Mouse (Mus musculus) liver, embryonic 15.5 days (tissue): Measurements from ENCODE around the gene Prkce. TPM values are rescaled to one million over a fixed set of nuclear protein-coding genes. Genes with fewer than 3 reads are reported as not detected.

Experiments
- ATAC-seq: fragments of 200-750 bp; cut with Nextera tagmentation; 2 replicates; pipeline ENCODE4 v1.8.0; 2017; ENCODE audit warnings: moderate number of reproducible peaks, mild to moderate bottlenecking, moderate library complexity; ENCODE audit not compliant: insufficient read depth
- H3K27ac ChIP-seq: fragments of 300-500 bp; sonication (generic); replicated peaks from 2 replicates; pipeline ENCODE4 v1.5.1; 2015; ENCODE audit warnings: mild to moderate bottlenecking, inconsistent platforms
- H3K27me3 ChIP-seq: fragments of 300-500 bp; sonication (generic); 2 replicates; pipeline ENCODE4 v1.6.1; 2015; ENCODE audit warnings: mild to moderate bottlenecking, inconsistent platforms
- H3K36me3 ChIP-seq: fragments of 300-500 bp; sonication (generic); replicated peaks from 2 replicates; pipeline ENCODE4 v1.6.1; 2015; ENCODE audit warnings: moderate library complexity, mild to moderate bottlenecking, inconsistent platforms
- H3K4me1 ChIP-seq: fragments of 300-500 bp; sonication (generic); replicated peaks from 2 replicates; pipeline ENCODE4 v1.6.1; 2015; ENCODE audit warnings: inconsistent platforms
- H3K4me2 ChIP-seq: fragments of 300-500 bp; sonication (generic); 2 replicates; pipeline ENCODE4 v1.6.1; 2015; ENCODE audit warnings: moderate library complexity, mild to moderate bottlenecking, inconsistent platforms
- H3K4me3 ChIP-seq: fragments of 300-500 bp; sonication (generic); replicated peaks from 2 replicates; pipeline ENCODE4 v1.5.1; 2015; ENCODE audit warnings: mild to moderate bottlenecking, inconsistent platforms
- H3K9ac ChIP-seq: fragments of 300-500 bp; sonication (generic); 2 replicates; pipeline ENCODE4 v1.6.1; 2015; ENCODE audit warnings: moderate library complexity, mild to moderate bottlenecking, inconsistent platforms
- H3K9me3 ChIP-seq: fragments of 300-500 bp; sonication (generic); replicated peaks from 2 replicates; pipeline ENCODE4 v1.6.1; 2016; ENCODE audit warnings: inconsistent platforms
- WGBS: fragments of 180-500 bp; shearing (Covaris S2); methylation state at CpG from one replicate; pipeline ENCODE4 v1.1.7; 2015; ENCODE audit warnings: mixed read lengths; ENCODE audit not compliant: insufficient replicate concordance; 5-methylcytosine and 5-hydroxymethylcytosine counted together
- polyA plus RNA-seq: library from polyadenylated mRNA; unstranded; fragments of >200 nt; fragmentation: Nextera tagmentation; extraction: Ambion mirVana; gene quantifications from 2 replicates; pipeline ENCODE4 v1.2.1, GENCODE M21; 2015

Gene Prkce
- polyA plus RNA-seq, 1 experiment from 2014 or later: 0.79 TPM

DNA sequence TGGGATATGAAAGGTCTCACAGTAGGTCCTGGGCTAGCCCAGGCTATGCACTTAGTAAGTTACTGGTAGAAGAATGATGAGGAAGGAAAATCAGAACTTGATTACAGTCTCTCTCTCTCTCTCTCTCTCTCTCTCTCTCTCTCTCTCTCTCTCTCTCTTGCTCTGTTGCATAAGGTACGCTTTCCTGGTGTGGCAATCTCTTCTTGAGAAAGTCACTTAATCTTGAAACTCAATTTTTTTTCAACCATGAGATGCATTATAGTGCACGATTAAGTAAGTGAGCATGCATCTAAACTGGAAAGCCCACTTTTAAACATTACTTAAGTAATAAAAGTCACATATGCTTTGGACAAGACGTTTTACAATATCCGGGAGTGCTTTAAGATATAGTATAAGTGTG, 285.3 kb downstream of the Prkce start:
- H3K9ac ChIP-seq: no peak overlapping the region
- no peak overlapping the region for H3K4me2 ChIP-seq
- no peak overlapping the region for H3K27ac ChIP-seq
- no peaks in the 10 kb centered on the region for H3K36me3 ChIP-seq
- no peaks in the 10 kb centered on the region for H3K27me3 ChIP-seq
- H3K4me3 ChIP-seq: no peak overlapping the region
- 62% methylated on average over 4 of the region's 4 CpGs for WGBS
- no peaks in the 10 kb centered on the region for H3K4me1 ChIP-seq
- no peak for ATAC-seq
- H3K9me3 ChIP-seq: no peaks in the 10 kb centered on the region

DNA sequence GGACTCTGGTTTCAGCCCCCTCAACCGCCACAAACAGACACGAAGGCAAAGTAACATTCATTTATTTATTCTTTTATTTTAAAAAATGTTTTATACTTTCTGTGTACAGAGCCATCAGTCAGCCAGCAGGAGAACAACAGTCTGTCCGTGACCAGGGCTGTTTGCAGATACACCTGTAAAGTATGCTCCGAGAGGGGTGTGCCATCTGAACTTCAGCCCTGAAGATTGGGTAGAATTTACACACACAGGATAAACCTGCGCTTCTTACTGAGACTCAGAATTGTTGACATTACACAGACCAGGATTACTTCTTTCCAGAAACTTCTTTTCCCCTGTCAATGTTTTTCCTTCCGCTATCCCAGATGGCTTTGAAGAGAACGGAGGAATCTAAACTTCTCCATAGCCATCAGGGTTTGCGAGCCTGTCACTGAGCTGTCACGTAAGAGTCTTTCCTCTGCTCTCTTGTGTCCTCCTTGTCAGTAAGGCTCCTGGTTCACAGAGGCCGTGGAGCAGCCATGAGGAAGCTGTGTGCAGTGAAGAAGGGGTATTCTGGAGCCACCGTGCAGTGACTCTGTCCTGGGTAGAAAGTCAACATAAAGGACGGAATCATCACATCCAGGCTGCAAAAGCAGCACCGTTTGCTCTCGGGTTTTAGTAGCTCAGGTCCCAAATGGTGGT, 286.2 kb downstream of the Prkce start:
- no peak overlapping the region for H3K27ac ChIP-seq
- H3K4me1 ChIP-seq: no peaks in the 10 kb centered on the region
- WGBS: 70% methylated on average over 14 of the region's 14 CpGs
- H3K9ac ChIP-seq: no peak overlapping the region
- no peaks in the 10 kb centered on the region for H3K9me3 ChIP-seq
- no peaks in the 10 kb centered on the region for H3K36me3 ChIP-seq
- H3K4me3 ChIP-seq: no peak overlapping the region
- no peaks in the 10 kb centered on the region for H3K27me3 ChIP-seq
- ATAC-seq: no peak
- no peak overlapping the region for H3K4me2 ChIP-seq

DNA sequence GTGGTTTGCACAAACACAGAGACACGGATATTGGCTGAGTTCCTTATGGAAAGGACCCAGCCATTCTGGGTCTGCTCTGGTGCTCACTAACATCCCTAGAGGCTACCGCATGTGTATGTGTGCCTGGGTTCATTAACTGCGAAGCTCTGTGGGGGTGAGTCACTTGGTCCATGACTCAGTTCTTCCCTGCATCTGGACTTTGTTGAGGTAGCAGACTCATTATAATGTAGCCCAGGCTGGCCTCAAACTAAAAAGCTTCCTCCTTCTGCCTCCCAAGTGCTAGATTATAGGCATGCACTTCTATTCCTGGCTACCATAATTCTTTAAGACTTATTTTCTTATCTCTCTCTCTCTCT, 286.7 kb downstream of the Prkce start:
- Histone ChIP-seq H3K9ac (no peak overlapping the region), H3K36me3 (no peaks in the 10 kb centered on the region), H3K27ac (no peak overlapping the region), H3K4me1 (no peaks in the 10 kb centered on the region), H3K4me3 (no peak overlapping the region), H3K4me2 (no peak overlapping the region), H3K27me3 (no peaks in the 10 kb centered on the region), H3K9me3 (no peaks in the 10 kb centered on the region)
- 64% methylated on average over 3 of the region's 3 CpGs for WGBS
- ATAC-seq: no peak

- H3K4me2 ChIP-seq: no peak overlapping the region
- 63% methylated on average over 6 of the region's 6 CpGs for WGBS
- ATAC-seq: no peak
These were observed 288.9 kb downstream of the Prkce start for GRCm38 (mm10) chr17:86456512-86456911.

DNA sequence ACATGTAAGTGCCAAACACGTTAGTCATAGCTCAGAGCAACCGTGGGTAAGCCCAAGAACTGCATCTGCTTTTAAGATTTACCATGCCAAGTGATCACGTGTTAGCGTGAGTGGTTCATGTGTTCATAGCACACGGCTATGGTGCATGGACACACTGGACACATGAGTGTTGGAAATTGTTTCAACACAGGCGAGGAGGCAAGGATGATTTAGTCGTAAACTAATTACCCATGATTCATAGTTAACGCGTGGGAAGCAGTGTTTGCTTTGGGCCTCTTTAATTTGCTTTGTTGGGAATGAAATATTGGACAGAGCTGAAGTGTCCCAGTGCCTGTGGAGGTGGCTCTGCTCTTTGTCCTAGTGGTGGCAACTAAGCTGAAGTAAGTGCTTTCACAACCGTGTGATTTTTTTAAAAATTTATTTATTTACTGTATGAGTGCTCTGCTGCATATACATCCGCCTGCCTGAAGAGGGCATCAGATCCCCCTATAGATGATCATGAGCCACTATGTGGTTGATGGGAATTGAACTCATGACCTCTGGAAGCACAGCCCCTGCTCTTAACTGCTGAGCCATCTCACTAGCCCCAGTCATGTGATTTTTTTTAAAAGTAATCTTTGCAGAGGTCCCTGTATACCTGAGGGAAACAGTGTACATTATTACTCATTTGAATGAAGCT, 290.9 kb downstream of the Prkce start:
- WGBS: 59% methylated on average over 11 of the region's 11 CpGs
- H3K9ac ChIP-seq: no peak overlapping the region
- H3K9me3 ChIP-seq: no peaks in the 10 kb centered on the region
- no peaks in the 10 kb centered on the region for H3K4me1 ChIP-seq
- no peak overlapping the region for H3K27ac ChIP-seq
- H3K4me3 ChIP-seq: no peak overlapping the region
- no peak for ATAC-seq
- H3K27me3 ChIP-seq: no peaks in the 10 kb centered on the region
- H3K4me2 ChIP-seq: no peak overlapping the region
- no peaks in the 10 kb centered on the region for H3K36me3 ChIP-seq

More at GRCm38 (mm10) chr17:86456512-86456911, 288.9 kb downstream of the Prkce start:
- H3K9me3 ChIP-seq: no peaks in the 10 kb centered on the region
- no peaks in the 10 kb centered on the region for H3K4me1 ChIP-seq
- H3K4me3 ChIP-seq: no peak overlapping the region
- H3K27me3 ChIP-seq: no peaks in the 10 kb centered on the region
- H3K36me3 ChIP-seq: no peaks in the 10 kb centered on the region
- H3K9ac ChIP-seq: no peak overlapping the region
- H3K27ac ChIP-seq: no peak overlapping the region

GRCm38 (mm10) chr17:86460645-86461430, 293.3 kb downstream of the Prkce start:
- H3K27me3 ChIP-seq: no peaks in the 10 kb centered on the region
- H3K27ac ChIP-seq: no peak overlapping the region
- 60% methylated on average over 17 of the region's 17 CpGs for WGBS
- no peaks in the 10 kb centered on the region for H3K9me3 ChIP-seq
- no peak overlapping the region for H3K9ac ChIP-seq
- H3K36me3 ChIP-seq: no peaks in the 10 kb centered on the region
- ATAC-seq: no peak
- peaks cover 6% of the 10 kb centered on the region for H3K4me1 ChIP-seq
- H3K4me3 ChIP-seq: no peak overlapping the region
- H3K4me2 ChIP-seq: no peak overlapping the region

DNA sequence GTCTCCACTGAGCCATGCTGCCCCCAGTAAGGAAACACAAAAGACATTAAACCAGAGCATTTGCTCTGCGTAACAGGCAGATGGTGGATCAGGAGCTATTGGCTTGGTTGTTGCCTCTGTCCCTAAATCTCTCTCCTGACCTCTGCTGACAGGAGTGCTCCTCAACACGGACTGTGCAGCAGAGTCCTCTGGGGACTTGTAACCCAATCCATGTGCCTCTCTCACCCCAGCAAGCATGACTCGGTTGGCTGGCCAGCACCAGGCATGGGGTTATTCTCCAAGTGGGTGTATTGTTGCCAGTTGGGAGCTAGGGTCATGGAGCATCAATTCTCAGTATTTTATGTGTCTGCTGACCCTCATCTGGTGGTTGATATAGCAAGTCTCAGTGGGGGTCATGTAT, 295.8 kb downstream of the Prkce start:
- H3K36me3 ChIP-seq: no peaks in the 10 kb centered on the region
- H3K4me2 ChIP-seq: no peak overlapping the region
- no peak for ATAC-seq
- no peaks in the 10 kb centered on the region for H3K9me3 ChIP-seq
- no peak overlapping the region for H3K27ac ChIP-seq
- H3K4me1 ChIP-seq: peaks cover 16% of the 10 kb centered on the region
- H3K9ac ChIP-seq: no peak overlapping the region
- 58% methylated on average over 3 of the region's 3 CpGs for WGBS
- no peak overlapping the region for H3K4me3 ChIP-seq
- H3K27me3 ChIP-seq: no peaks in the 10 kb centered on the region

DNA sequence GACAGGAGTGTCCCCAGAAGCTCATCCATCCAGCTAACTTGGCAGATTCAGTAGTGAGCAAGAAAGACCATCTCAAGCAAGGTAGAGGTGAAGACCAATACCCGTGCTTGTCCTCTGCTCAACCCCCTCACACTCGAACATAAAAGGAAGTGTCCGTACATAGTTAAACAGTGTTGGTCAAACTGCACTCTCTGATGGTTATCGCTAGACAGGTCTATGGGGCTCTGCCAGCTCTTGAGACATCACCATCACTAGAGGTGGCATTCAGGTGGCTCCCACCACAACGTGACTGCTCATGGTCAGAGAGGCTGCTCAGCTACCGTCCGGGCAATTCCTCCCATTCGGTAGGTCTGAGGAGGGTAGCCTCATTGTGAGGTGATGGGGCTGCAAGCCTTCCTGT, 296.6 kb downstream of the Prkce start:
- no peak overlapping the region for H3K9ac ChIP-seq
- WGBS: 57% methylated on average over 8 of the region's 8 CpGs
- H3K27ac ChIP-seq: no peak overlapping the region
- no peaks in the 10 kb centered on the region for H3K27me3 ChIP-seq
- H3K4me2 ChIP-seq: no peak overlapping the region
- H3K36me3 ChIP-seq: no peaks in the 10 kb centered on the region
- H3K4me1 ChIP-seq: peaks cover 16% of the 10 kb centered on the region
- H3K9me3 ChIP-seq: no peaks in the 10 kb centered on the region
- ATAC-seq: no peak
- H3K4me3 ChIP-seq: no peak overlapping the region

DNA sequence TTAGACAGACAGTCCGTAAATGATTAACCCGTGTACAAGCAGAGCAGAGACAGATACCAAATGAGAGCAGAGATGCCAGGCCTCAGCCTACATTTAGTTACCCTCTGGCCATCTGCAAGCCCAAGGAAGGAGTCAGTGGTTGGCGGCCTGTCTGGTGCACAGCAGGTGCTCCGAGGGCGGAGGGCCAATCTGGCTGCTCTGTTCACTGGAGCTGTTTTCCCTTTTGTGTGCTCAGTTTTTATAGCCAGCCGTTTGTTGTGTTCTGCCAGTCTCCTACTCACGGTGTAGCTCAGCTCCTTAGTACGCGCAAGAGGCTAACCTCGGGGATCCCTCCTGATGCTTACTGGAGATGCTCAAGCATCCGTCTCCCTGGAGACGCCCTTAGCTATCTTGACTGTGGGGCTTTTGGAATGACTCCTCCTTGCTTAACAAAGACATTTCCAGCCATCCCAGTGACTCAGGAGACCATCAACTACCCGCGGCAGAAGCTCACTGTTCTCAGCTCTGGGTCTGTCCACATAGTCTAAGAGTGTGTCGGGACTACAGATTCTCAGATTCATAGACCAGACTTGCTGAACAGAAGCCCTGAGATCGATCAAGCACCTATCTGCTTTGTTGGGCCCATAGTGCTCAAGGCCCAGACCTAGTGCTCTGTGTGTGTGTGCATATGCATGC, 297.2 kb downstream of the Prkce start:
- 65% methylated on average over 16 of the region's 16 CpGs for WGBS
- peak; percentile 58; the same call in 1 of the 2 replicates for ATAC-seq
- Histone ChIP-seq H3K27ac (no peak overlapping the region), H3K27me3 (no peaks in the 10 kb centered on the region), H3K4me2 (no peak overlapping the region), H3K4me3 (no peak overlapping the region), H3K9ac (no peak overlapping the region), H3K9me3 (no peaks in the 10 kb centered on the region), H3K36me3 (no peaks in the 10 kb centered on the region), H3K4me1 (peaks cover 16% of the 10 kb centered on the region)

GRCm38 (mm10) chr17:86465865-86466264, 298.3 kb downstream of the Prkce start:
- Histone ChIP-seq H3K9me3 (no peaks in the 10 kb centered on the region), H3K4me1 (peaks cover 16% of the 10 kb centered on the region), H3K27me3 (no peaks in the 10 kb centered on the region), H3K9ac (no peak overlapping the region), H3K4me3 (no peak overlapping the region), H3K27ac (no peak overlapping the region), H3K36me3 (no peaks in the 10 kb centered on the region), H3K4me2 (no peak overlapping the region)
- no peak for ATAC-seq
- 76% methylated on average over 13 of the region's 13 CpGs for WGBS

DNA sequence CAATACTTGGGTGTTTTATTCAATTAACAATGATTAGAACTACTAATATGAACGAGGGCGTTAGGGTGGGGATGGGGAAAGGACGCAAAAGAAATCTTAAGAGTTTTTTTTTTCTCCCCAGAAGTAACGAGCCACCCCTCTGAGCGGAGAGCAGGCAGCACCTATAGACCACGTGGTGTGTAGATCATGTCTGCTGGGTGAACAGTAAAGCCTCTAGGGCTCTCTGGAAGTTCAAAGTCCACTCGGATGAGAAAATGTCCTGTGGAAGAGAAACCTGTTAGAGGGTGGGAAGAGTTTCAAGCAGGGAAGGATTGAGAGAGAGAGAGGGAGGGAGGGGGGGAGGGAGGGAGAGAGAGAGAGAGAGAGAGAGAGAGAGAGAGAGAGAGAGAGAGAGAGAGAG, 298.8 kb downstream of the Prkce start:
- H3K27ac ChIP-seq: no peak overlapping the region
- WGBS: 61% methylated on average over 7 of the region's 7 CpGs
- peaks cover 16% of the 10 kb centered on the region for H3K4me1 ChIP-seq
- ATAC-seq: no peak
- no peaks in the 10 kb centered on the region for H3K36me3 ChIP-seq
- no peak overlapping the region for H3K4me2 ChIP-seq
- H3K27me3 ChIP-seq: no peaks in the 10 kb centered on the region
- H3K9ac ChIP-seq: no peak overlapping the region
- no peaks in the 10 kb centered on the region for H3K9me3 ChIP-seq
- no peak overlapping the region for H3K4me3 ChIP-seq
